Mouse (Mus musculus) liver, embryonic 16.5 days (tissue): ENCODE measurements around the gene Chchd6. TPM values are rescaled to one million over a fixed set of nuclear protein-coding genes. Genes with fewer than 3 reads are reported as not detected.

ENCODE experiments used
- ATAC-seq: fragments of 200-750 bp; cut with Nextera tagmentation; 2 replicates; pipeline ENCODE4 v1.8.0; 2017; ENCODE audit warnings: low read depth, mild to moderate bottlenecking, moderate number of reproducible peaks, moderate library complexity
- H3K27ac ChIP-seq: fragments of 300-500 bp; sonication (generic); 2 replicates; pipeline ENCODE4 v1.5.1; 2014; ENCODE audit warnings: mild to moderate bottlenecking, low read length
- H3K27me3 ChIP-seq: fragments of 300-500 bp; sonication (generic); 2 replicates; pipeline ENCODE4 v1.6.1; 2014; ENCODE audit warnings: low read depth, low read length, mixed read lengths; ENCODE audit not compliant: control insufficient read depth, insufficient read depth
- H3K36me3 ChIP-seq: fragments of 300-500 bp; sonication (generic); 2 replicates; pipeline ENCODE4 v1.6.1; 2014; ENCODE audit warnings: mild to moderate bottlenecking; ENCODE audit not compliant: control insufficient read depth, insufficient read depth
- H3K4me1 ChIP-seq: fragments of 300-500 bp; sonication (generic); 2 replicates; pipeline ENCODE4 v1.6.1; 2014; ENCODE audit warnings: low read depth, low read length, mixed read lengths; ENCODE audit not compliant: control insufficient read depth
- H3K4me2 ChIP-seq: fragments of 300-500 bp; sonication (generic); 2 replicates; pipeline ENCODE4 v1.6.1; 2014; ENCODE audit warnings: low read depth, low read length, mixed read lengths
- H3K4me3 ChIP-seq: fragments of 300-500 bp; sonication (generic); 2 replicates; pipeline ENCODE4 v1.5.1; 2014; ENCODE audit warnings: low read depth, mild to moderate bottlenecking, low read length
- H3K9ac ChIP-seq: fragments of 300-500 bp; sonication (generic); 2 replicates; pipeline ENCODE4 v1.6.1; 2014; ENCODE audit warnings: low read depth, low read length
- H3K9me3 ChIP-seq: fragments of 300-500 bp; sonication (generic); replicated peaks from 2 replicates; pipeline ENCODE4 v1.6.1; 2016; ENCODE audit warnings: low read length; ENCODE audit not compliant: control insufficient read depth
- whole genome bisulfite sequencing: fragments of 180-500 bp; shearing (Covaris S2); extraction: QIAGEN DNeasy Blood & Tissue Kit; methylation state at CpG from one replicate; pipeline ENCODE4 v1.1.7; 2014; ENCODE audit not compliant: insufficient replicate concordance; 5-methylcytosine and 5-hydroxymethylcytosine counted together
- polyA plus RNA-seq: library from polyadenylated mRNA; unstranded; fragments of >200 nt; fragmentation: Nextera tagmentation; extraction: Ambion mirVana; gene quantifications from 2 replicates; pipeline ENCODE4 v1.2.1, GENCODE M21; 2015

The Chchd6 gene
- polyA plus RNA-seq, 1 experiment from 2014 or later: 11.8 TPM

DNA sequence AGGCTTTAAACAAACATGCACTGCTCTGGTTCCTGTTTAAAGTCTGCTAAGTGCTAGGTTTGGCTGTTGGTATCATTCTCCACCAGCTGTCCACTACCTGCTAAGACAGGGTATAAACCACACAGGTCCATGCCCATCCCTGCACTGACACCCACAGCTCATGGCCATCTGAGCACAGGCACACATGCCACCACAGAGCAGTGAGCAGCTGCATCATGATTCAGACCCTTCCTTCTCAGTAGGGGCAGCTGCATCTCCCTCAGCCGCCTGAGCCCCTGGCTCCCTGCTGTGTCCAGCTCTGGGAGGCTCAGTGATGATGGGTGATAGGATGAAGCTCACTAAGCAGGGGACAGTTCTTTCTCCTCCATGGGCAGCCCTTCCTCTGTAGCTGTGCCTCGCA is 217.2 kb downstream of the Chchd6 start:
- no peaks in the 10 kb centered on the region for H3K36me3 ChIP-seq
- no peak overlapping the region for H3K4me2 ChIP-seq
- H3K9me3 ChIP-seq: no peaks in the 10 kb centered on the region
- WGBS: 74% methylated on average over 2 of the region's 2 CpGs
- H3K9ac ChIP-seq: no peak overlapping the region
- H3K4me3 ChIP-seq: no peak overlapping the region
- no peak for ATAC-seq
- no peak overlapping the region for H3K27ac ChIP-seq
- no peaks in the 10 kb centered on the region for H3K27me3 ChIP-seq
- no peaks in the 10 kb centered on the region for H3K4me1 ChIP-seq

DNA sequence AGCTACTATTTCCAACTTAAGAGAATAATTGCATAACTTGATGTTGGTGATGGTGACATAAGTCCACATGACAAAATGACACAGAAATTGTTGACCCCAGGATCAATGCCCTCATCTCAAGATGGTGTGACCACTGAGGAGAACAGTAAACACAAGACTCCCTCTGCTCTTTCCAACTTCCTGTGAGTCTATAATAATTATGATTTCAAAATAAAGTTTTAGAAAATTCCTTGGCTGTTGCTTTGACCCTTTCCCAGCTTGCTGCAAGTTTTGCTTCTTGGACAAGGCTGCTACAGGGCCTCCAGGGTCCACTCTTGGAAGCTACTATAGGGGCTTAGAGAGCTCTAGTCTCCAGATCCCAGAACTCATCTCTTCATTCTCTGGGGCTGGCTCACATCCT is 226.6 kb downstream of the Chchd6 start:
- H3K4me3 ChIP-seq: no peak overlapping the region
- no peaks in the 10 kb centered on the region for H3K9me3 ChIP-seq
- H3K27ac ChIP-seq: no peak overlapping the region
- no peak overlapping the region for H3K4me2 ChIP-seq
- ATAC-seq: no peak
- peaks cover 2% of the 10 kb centered on the region for H3K27me3 ChIP-seq
- no peaks in the 10 kb centered on the region for H3K36me3 ChIP-seq
- no peak overlapping the region for H3K9ac ChIP-seq
- H3K4me1 ChIP-seq: no peaks in the 10 kb centered on the region

DNA sequence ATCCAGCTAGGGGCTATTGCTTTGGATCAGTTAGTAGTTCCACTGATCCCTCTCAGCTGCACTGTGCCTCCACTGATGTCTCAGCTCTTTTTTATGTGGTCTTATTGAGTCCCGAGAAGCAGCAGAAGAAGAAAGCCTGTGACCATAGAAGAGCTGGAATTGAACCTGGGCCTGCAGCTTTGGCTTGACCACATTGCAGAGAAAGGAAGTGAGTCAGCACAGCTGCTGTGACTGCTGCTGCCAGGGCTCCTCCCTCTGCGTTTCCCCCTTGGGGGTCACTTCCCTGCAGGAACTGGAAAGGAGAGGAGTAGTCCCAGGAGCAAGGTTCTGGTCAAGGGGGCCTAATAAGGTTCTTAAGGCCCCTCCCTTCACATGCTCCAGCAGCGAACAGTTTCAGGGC is 231.1 kb downstream of the Chchd6 start:
- no peak overlapping the region for H3K27ac ChIP-seq
- H3K36me3 ChIP-seq: no peaks in the 10 kb centered on the region
- H3K27me3 ChIP-seq: peaks cover 22% of the 10 kb centered on the region
- peaks cover 16% of the 10 kb centered on the region for H3K4me1 ChIP-seq
- no peak overlapping the region for H3K4me2 ChIP-seq
- WGBS: 19% methylated on average over 3 of the region's 3 CpGs
- H3K9me3 ChIP-seq: no peaks in the 10 kb centered on the region
- no peak for ATAC-seq
- no peak overlapping the region for H3K4me3 ChIP-seq
- no peak overlapping the region for H3K9ac ChIP-seq

DNA sequence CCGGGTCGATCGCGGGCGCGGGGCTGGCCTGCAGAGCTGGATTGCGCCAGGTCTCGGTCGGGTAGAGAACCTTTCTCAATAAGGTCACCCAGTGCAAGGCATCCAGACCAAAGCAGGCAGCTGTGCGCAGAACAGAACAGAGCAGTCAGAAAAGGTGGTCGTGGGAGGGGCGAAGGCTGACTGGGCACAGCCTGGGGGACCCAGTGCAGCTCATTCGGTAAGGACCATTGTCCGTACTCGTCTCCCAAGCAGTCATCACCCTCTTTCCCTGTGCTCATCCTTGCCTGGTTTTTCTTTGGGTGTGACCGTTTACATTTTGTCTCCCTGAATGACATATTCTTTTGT is 232.4 kb downstream of the Chchd6 start:
- Histone ChIP-seq H3K9ac (no peak overlapping the region; the same call in 1 of the 2 replicates), H3K27ac (no peak overlapping the region), H3K9me3 (no peaks in the 10 kb centered on the region), H3K4me2 (peak overlapping the region; percentile 83), H3K27me3 (peaks cover 22% of the 10 kb centered on the region), H3K4me3 (peak overlapping the region; percentile 69), H3K4me1 (peaks cover 16% of the 10 kb centered on the region), H3K36me3 (no peaks in the 10 kb centered on the region)
- WGBS: 10% methylated on average over 16 of the region's 16 CpGs
- no peak for ATAC-seq

DNA sequence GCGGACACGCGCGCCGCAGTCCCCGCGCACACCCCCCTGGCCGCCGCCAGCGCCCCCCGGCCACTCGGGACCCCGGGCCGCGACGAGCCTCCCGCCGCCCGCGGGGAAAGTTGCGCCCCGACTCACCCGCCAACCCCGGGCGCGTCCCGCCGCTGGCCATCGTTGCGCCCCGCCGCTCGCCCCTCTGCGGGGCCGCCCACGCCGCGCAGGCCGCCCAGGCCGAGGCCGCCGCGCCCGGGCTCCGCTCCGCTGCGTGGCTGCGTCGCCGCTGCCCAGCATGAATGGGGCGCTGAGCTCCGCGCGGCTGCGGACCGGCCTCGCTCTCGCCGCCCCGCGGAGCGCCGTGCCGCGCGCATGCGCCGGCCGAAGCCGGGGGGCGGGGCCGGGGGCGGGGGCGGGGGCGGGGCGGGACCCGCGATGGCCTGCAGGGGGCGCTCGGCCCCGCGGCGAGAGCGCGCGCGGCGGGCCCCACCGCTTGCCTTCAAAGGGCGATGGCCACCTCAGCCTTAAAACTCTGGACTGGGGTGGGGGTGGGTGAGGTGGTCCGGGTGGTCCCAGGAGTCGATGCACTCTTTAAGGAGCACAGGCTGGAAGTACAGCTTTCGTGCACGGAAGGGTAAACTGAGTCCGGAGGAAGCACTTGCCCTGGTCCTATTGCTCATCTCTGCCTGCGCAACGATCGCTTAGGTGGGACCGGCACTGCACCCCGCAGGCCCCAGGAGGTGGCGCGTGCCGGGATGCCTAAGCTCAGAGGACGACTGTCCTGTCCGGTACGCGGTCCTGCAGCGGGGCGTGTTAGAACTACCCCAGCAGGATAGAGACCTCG is 233.0 kb downstream of the Chchd6 start, which contains the start of gene Plxna1:
Plxna1 (minus strand) TSS at position 340 of the 826 bp plus-strand sequence.
- Histone ChIP-seq H3K36me3 (no peaks in the 10 kb centered on the region), H3K9ac (peak within 1 kb of the TSS; percentile 62), H3K4me2 (peak within 1 kb of the TSS; percentile 83), H3K4me1 (peaks cover 16% of the 10 kb centered on the region), H3K9me3 (no peaks in the 10 kb centered on the region), H3K27ac (no peak within 1 kb of the TSS), H3K4me3 (peak within 1 kb of the TSS; percentile 69), H3K27me3 (peaks cover 22% of the 10 kb centered on the region)
- peak; percentile 75 for ATAC-seq
- WGBS: under 1% methylated on average over 90 of the region's 110 CpGs

DNA sequence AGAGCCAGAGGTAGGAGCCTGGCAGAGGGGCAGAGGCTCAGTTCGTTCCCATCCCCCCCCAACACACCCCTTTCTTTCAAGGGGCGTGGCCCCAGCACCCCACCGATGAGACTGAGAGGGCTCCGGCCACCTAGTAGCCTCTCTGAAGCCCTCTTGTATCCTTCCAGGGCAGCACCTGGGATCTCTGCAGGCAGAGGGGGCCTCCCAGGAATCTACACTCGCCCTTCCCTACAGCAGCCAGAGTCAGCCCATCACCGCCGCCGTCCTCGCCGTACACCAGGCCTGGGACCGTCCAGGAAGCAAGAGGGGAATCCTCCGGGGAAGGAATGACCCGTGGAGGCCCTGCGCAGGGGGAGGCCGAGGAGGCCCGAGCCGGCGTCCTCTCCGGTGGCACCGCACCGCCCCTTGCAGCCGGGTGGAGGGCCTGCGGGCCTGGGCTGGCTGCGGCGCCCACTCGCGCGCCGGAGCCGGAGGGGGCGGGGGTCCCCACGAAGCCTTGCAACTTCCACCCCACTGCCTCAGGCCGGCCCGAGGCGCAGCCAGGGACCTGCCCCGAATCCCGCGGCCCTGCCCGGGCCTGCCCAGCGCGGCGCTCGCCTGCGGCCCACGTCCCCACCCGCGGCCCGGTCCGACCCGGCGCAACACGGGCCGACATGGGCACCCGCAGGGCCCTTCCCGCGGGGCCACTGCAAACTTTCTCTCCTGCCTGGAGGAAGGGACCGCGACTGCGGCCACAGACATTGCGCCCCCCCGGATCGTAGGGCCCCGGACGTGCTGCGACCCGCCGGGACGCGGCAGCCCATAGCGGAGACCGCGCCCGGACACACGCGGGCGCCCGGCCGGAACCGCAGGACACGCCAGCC is 233.8 kb downstream of the Chchd6 start:
- H3K36me3 ChIP-seq: no peaks in the 10 kb centered on the region
- peaks cover 22% of the 10 kb centered on the region for H3K27me3 ChIP-seq
- H3K4me1 ChIP-seq: peaks cover 16% of the 10 kb centered on the region
- H3K4me2 ChIP-seq: peak overlapping the region; percentile 83
- H3K9me3 ChIP-seq: no peaks in the 10 kb centered on the region
- H3K4me3 ChIP-seq: peak overlapping the region; percentile 69
- peak overlapping the region; percentile 62 for H3K9ac ChIP-seq
- ATAC-seq: no peak; the same call in 1 of the 2 replicates
- no peak overlapping the region for H3K27ac ChIP-seq
- WGBS: under 1% methylated on average over 71 of the region's 80 CpGs

DNA sequence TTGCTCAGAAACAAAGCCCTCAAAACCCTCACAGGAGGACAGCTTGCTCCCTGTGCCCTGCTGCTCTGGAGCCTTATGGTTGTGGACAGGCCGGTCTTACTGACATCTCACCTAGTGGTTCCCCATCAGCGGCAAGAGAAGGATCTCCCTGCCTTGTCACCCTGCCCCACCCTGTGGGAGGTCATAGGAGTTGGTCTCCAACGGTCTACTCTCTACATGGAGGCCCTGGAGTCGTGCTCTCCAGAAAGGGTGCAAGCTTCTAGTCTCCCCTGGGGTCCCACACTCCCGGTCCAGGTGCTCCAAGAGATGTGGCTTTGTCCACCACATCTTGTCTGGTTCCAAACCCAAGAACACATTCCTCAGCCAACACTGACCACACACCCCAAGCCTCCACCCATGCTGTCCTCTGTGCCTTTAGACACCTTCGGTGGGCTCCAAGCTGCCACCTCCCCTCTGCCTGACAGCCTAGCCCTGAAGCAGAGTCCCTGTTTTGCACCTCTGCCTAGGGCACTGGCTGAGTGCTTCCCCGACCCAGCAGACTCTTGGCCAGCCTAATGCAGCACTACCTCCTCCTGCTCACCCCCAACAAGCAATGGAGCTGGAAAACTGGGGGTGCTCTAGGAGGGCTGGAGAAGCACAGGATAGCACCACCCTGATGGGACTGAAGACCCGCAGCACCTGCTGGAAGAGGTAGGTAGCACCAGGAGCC is 234.6 kb downstream of the Chchd6 start:
- Histone ChIP-seq H3K9ac (no peak overlapping the region), H3K4me1 (peaks cover 16% of the 10 kb centered on the region), H3K27ac (no peak overlapping the region), H3K4me2 (peak overlapping the region; percentile 83), H3K9me3 (no peaks in the 10 kb centered on the region), H3K36me3 (no peaks in the 10 kb centered on the region), H3K4me3 (peak overlapping the region; percentile 69), H3K27me3 (peaks cover 22% of the 10 kb centered on the region)
- WGBS: 38% methylated on average over 8 of the region's 8 CpGs
- no peak for ATAC-seq

DNA sequence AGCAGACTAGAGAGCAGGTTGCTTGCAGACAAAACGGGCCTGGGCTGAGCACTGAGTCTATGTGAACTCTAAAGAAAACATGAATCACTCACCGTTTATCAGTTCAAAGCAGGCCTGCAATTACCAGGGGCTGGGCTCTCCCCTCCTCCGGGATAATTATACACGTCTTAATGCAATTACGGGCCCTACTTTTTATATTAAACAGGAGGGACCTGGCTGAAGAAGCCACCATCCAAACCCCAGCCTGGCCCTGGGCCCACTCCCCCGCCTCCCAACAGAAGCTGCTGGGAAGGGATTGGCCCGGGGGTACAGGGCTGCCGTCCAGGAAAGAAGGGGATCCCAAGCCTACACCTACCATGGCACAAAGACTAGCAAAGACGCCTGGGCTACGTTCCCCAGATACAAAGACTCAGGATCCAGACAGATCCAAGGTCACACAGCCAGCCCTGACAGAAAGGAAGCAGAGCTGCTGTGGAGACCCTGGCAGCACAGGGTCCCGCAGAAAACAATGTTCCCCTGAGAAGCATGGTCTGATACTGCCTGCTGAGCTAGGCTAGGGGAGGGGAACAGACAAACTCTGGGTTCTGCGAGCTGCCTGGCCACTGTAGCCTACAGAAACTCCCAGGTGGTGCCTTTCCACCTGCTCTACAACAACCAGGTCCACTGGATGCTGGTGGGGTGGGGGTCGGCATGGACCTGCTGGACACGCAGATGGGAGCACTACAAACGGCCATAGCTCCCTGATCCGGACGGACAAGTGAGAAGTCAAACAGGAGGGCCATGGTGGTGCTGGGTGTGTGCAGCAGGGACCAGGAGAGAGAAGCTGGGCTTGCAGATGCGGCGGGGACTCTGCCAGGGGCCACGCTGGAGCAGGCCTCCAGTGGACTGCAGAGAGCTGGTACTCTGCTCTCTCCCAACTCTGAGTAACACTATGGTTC is 235.4 kb downstream of the Chchd6 start:
- Histone ChIP-seq H3K4me3 (no peak overlapping the region), H3K9me3 (no peaks in the 10 kb centered on the region)
- WGBS: 58% methylated on average over 20 of the region's 20 CpGs

More for the DNA sequence above, 235.4 kb downstream of the Chchd6 start:
- no peak overlapping the region for H3K27ac ChIP-seq
- peaks cover 22% of the 10 kb centered on the region for H3K27me3 ChIP-seq
- H3K9ac ChIP-seq: no peak overlapping the region
- H3K4me2 ChIP-seq: no peak overlapping the region
- H3K4me1 ChIP-seq: peaks cover 16% of the 10 kb centered on the region
- ATAC-seq: no peak
- no peaks in the 10 kb centered on the region for H3K36me3 ChIP-seq
